Mouse (Mus musculus): ENCODE data around the gene Dgcr8.

DNA sequence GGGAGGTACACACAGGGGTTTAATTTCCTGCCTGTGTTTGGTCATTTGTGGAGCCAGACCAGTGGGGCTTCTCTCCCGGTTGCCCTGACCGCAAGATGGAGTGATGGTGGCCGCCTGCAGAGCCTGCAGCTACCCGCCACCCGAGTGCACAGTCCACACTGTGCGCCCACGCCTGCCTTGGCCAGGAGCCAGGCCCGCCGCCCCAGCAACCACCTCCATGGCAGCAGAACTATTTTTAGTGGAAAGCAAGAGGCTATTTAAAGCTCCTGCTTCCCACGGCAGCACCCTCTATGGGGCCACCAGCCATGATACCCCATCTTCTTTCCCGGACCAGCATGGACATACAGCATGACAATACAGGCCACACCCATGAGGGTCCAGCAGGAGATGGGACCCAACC is 59.4 kb downstream of the Dgcr8 start:
- TF ChIP-seq ZNF384 (IDR thresholded peaks at IDR 0.05; ENCODE audit: low read depth, low read length) (no peak), ZC3H11A (IDR thresholded peaks at IDR 0.05; ENCODE audit: borderline replicate concordance, low read depth, low read length) (no peak), CHD2 (IDR thresholded peaks at IDR 0.05; ENCODE audit: low read depth, low read length) (no peak)

Data from ES-E14 (cell line).